Mouse (Mus musculus) embryonic facial prominence, embryonic 10.5 days (tissue): ENCODE measurements around the gene Hyou1. TPM values are rescaled to one million over a fixed set of nuclear protein-coding genes. Genes with fewer than 3 reads are reported as not detected.
"Not testable (repeated sequence)": the region's sequence is repeated elsewhere in the genome, so short reads cannot be mapped to it uniquely, and the experiment has no call there.

Source experiments
- DNase-seq: peaks from one replicate; pipeline ENCODE4 v3.0.0-alpha.2; 2017; ENCODE audit warnings: low spot score
- H3K27ac ChIP-seq: fragments of 300-500 bp; sonication (generic); replicated peaks from 2 replicates; pipeline ENCODE4 v1.5.1; 2016; ENCODE audit warnings: mild to moderate bottlenecking
- H3K27me3 ChIP-seq: fragments of 300-500 bp; sonication (generic); replicated peaks from 2 replicates; pipeline ENCODE4 v1.6.1; 2016; ENCODE audit warnings: low read depth, mild to moderate bottlenecking; ENCODE audit not compliant: poor library complexity, severe bottlenecking
- H3K36me3 ChIP-seq: fragments of 300-500 bp; sonication (generic); replicated peaks from 2 replicates; pipeline ENCODE4 v1.6.1; 2016; ENCODE audit warnings: mild to moderate bottlenecking, moderate library complexity
- H3K4me1 ChIP-seq: fragments of 300-500 bp; sonication (generic); 2 replicates; pipeline ENCODE4 v1.6.1; 2016
- H3K4me3 ChIP-seq: fragments of 300-500 bp; sonication (generic); 2 replicates; pipeline ENCODE4 v1.5.1; 2016; ENCODE audit warnings: mild to moderate bottlenecking, moderate library complexity
- H3K9me3 ChIP-seq: fragments of 300-500 bp; sonication (generic); 2 replicates; pipeline ENCODE4 v1.6.1; 2016; ENCODE audit warnings: mild to moderate bottlenecking
- WGBS: fragments of 180-500 bp; shearing (Covaris S2); methylation state at CpG from one replicate; pipeline ENCODE4 v1.1.7; 2016; 5-methylcytosine and 5-hydroxymethylcytosine counted together
- polyA plus RNA-seq: library from polyadenylated mRNA; unstranded; fragments of >200 nt; fragmentation: Nextera tagmentation; extraction: Ambion mirVana; gene quantifications from 2 replicates; pipeline ENCODE4 v1.2.1, GENCODE M21; 2016

Hyou1 gene
- polyA plus RNA-seq, 1 experiment from 2014 or later: 43.8 TPM

DNA sequence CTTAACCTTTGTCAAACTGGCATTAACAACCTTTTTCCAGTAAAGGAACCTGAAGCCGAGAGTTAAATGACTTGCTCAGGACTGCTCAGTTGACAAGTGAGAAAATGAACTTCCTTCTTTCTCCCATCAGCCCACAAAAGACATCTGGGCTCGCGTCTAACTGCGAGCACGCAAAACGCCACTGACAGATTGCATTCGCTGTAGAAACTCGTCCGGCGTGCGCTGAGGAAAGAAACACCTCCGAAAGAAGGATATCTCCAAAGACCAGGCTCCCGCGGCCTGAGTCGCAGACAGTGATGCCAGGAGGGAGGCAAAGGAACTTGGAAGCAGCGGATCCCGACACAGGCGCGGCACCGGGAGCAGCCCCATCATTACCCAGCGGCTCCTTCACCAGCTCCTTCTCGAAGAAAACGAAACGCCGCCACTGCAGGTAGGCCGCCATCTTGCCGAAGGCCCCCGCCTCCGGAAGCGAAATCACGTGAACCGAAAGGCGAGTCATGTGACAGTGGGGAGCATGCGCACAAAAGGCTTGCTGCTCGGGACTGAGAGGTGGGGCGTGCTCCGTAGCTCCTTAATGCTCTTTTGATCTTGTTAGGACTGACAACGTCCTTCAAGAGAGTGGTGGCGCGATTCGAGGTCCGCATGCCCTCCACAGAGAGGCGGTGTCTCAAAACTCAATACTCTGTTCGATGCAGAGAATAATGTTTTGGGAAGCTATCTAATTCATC lies 17.9 kb upstream of the Hyou1 start, which contains the start of gene Vps11:
Vps11 (minus strand) TSS at position 481 of the 728 bp plus-strand sequence.
- Histone ChIP-seq H3K27me3 (no peaks in the 10 kb centered on the region), H3K27ac (peak within 1 kb of the TSS; percentile 84), H3K9me3 (no peaks in the 10 kb centered on the region), H3K4me3 (peak within 1 kb of the TSS; percentile 77), H3K36me3 (peaks cover 34% of the 10 kb centered on the region), H3K4me1 (peaks cover 11% of the 10 kb centered on the region)
- WGBS: under 1% methylated on average over 44 of the region's 44 CpGs
- DNase-seq: peak; percentile 98

DNA sequence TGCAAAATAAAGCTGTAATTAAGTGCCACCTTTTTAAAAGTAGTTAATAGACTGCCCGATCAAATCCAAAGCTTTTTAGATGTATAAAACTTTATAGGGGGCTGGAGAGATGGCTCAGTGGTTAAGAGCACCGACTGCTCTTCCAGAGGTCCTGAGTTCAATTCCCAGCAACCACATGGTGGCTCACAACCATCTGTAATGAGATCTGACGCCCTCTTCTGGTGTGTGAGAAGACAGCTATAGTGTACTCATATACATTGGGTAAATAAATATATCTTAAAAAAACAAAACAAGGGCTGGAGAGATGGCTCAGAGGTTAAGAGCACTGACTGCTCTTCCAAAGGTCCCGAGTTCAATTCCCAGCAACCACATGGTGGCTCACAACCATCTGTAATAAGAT lies 17.4 kb upstream of the Hyou1 start:
- not testable (repeated sequence) for DNase-seq, H3K9me3 ChIP-seq, H3K27me3 ChIP-seq
- peak overlapping the region; percentile 77 for H3K4me3 ChIP-seq
- peak overlapping the region; percentile 84 for H3K27ac ChIP-seq
- peaks cover 28% of the 10 kb centered on the region for H3K36me3 ChIP-seq
- H3K4me1 ChIP-seq: peaks cover 11% of the 10 kb centered on the region
- WGBS: 46% methylated on average over 4 of the region's 4 CpGs

DNA sequence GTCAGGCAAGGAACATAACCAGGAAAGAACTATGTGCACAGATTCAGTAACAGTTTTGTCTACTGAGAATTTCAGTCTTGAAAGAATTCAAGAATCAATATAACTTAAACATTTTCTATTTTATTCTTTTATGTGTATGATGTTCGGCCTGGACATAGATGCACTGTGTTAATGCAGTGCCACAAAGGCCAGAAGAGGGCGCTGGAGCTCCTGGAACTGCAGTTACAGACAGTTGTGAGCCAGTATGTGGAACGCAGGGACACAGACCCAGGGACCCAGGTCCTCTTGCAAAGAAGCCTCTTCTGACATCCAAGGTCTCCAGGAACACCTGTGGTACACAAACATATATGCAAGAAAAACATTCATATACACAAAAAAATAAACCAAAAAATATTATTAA lies 14.8 kb upstream of the Hyou1 start:
- peaks cover 5% of the 10 kb centered on the region for H3K36me3 ChIP-seq
- H3K9me3 ChIP-seq: no peaks in the 10 kb centered on the region
- no peak overlapping the region for H3K27ac ChIP-seq
- DNase-seq: no peak
- 62% methylated on average over 3 of the region's 3 CpGs for WGBS
- peaks cover 11% of the 10 kb centered on the region for H3K4me1 ChIP-seq
- H3K27me3 ChIP-seq: no peaks in the 10 kb centered on the region
- no peak overlapping the region for H3K4me3 ChIP-seq

DNA sequence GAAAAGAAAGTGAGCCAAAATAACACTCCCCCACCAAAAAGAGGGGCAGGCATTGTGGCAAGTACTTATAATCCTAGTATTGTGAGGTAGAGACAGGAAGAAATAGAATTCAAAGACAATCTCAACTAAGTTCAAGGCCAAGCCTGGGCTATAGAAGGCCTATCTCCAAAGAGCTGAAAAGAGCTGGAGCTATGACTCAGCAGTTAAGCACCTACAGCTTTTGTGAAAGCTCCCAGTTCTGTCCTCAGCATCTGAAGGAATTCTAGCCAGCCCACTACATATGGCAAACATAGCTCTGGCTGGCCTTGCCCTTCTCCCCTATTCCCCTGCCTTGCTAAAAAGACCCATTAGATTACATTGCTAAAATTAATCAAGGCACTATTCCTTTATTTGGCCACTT lies 5.9 kb upstream of the Hyou1 start:
- no peak overlapping the region for H3K27ac ChIP-seq
- H3K4me3 ChIP-seq: no peak overlapping the region
- H3K27me3 ChIP-seq: no peaks in the 10 kb centered on the region
- H3K4me1 ChIP-seq: peaks cover 2% of the 10 kb centered on the region
- no peaks in the 10 kb centered on the region for H3K9me3 ChIP-seq
- H3K36me3 ChIP-seq: no peaks in the 10 kb centered on the region
- DNase-seq: no peak

DNA sequence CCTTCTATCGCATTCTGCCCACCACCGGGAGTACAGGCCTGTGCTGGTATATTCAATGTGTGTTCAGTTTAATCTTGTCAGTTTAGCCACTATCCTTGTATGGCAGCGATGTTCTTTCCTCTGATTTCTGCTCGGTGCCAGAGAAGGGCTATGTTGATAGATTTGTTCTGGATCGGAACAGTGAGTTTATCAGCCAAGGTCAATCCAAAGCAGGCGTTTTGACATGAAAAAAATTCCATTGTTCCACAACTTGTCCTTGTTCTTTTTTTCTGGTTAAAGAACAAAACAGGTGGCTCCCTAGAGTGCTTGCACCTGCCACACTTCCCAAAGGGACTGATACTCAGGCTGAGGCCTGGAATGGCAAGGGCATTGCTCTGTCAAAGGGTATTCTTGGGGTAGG lies 3.1 kb upstream of the Hyou1 start:
- H3K9me3 ChIP-seq: no peaks in the 10 kb centered on the region
- WGBS: 92% methylated on average over 6 of the region's 6 CpGs

DNA sequence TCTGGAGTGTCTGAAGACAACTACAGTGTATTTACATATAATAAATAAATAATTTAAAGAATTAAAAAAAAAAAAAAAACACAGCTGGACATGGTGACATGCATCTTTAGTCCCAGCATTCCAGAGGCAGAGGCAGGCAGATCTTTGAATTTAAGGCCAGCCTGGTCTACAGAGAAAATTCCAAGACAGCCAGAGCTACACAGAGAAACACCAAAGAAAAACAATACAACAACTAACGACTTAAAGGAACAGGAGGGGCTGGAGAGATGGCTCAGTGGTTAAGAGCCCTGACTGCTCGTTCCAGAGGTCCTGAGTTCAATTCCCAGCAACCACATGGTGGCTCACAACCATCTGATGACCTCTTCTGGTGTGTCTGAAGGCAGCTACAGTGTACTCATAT lies 2.0 kb upstream of the Hyou1 start:
- H3K9me3 ChIP-seq, H3K4me3 ChIP-seq, H3K27ac ChIP-seq, DNase-seq, H3K27me3 ChIP-seq: not testable (repeated sequence)
- H3K36me3 ChIP-seq: peaks cover 20% of the 10 kb centered on the region
- 90% methylated on average over 2 of the region's 2 CpGs for WGBS
- H3K4me1 ChIP-seq: peaks cover 26% of the 10 kb centered on the region

More for the DNA sequence above, 3.1 kb upstream of the Hyou1 start:
- Histone ChIP-seq H3K27ac (no peak overlapping the region), H3K4me1 (peaks cover 19% of the 10 kb centered on the region), H3K36me3 (peaks cover 8% of the 10 kb centered on the region), H3K27me3 (no peaks in the 10 kb centered on the region), H3K4me3 (no peak overlapping the region)
- DNase-seq: no peak

DNA sequence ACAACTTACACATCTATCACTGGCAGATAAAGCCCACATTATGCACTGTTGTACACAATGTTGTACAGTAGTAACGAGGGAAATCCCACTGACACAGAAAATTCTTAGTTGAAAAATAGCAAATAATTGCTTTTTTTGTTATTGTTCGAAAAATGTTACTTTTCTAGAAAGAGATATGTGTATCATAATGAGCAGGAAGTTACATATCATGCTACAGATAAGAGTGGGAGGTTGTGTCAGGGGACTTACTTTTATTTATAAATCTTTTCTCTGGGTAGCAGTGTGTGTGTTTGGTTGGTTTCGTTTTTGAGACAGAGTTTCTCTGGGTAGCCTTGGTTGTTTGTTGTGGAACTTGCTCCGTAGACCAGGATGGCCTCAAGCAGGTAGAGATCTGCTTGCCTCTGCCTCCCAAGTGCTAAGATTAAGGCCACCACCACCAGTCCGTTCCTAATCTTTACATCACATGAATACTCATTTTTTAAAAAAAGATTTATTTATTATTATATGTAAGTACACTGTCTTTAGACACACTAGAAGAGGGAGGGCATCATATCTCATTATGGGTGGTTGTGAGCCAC lies 1.0 kb upstream of the Hyou1 start:
- peaks cover 26% of the 10 kb centered on the region for H3K4me1 ChIP-seq
- DNase-seq: no peak
- H3K4me3 ChIP-seq: peak overlapping the region; percentile 88
- no peaks in the 10 kb centered on the region for H3K27me3 ChIP-seq
- H3K27ac ChIP-seq: peak overlapping the region; percentile 93
- H3K9me3 ChIP-seq: no peaks in the 10 kb centered on the region
- peaks cover 29% of the 10 kb centered on the region for H3K36me3 ChIP-seq
- 90% methylated on average over 5 of the region's 5 CpGs for WGBS

DNA sequence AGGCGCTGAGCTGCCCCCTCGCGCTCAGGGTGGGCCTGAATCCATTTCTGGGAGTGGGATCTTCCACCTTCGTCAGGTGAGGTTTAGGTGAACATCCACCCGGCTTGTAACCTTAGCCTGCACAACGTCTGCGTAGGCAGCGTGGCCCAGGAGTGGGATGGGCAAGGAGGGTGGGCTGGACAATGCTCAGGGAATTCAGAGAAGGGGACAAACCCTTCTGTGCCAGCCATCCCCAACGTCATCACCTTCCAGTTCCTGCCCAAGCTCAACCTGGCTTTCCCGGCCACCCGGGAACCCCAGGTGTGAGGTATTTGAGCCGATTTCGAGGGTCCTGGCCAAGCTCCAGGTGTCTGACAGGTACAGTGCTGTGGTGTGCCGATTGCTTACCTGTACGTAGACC lies 572 bp downstream of the Hyou1 start:
- Histone ChIP-seq H3K36me3 (peaks cover 45% of the 10 kb centered on the region), H3K4me3 (peak overlapping the region; percentile 88), H3K27ac (peak overlapping the region; percentile 93), H3K27me3 (no peaks in the 10 kb centered on the region), H3K4me1 (peaks cover 26% of the 10 kb centered on the region), H3K9me3 (no peaks in the 10 kb centered on the region)
- 9% methylated on average over 15 of the region's 15 CpGs for WGBS
- DNase-seq: no peak

DNA sequence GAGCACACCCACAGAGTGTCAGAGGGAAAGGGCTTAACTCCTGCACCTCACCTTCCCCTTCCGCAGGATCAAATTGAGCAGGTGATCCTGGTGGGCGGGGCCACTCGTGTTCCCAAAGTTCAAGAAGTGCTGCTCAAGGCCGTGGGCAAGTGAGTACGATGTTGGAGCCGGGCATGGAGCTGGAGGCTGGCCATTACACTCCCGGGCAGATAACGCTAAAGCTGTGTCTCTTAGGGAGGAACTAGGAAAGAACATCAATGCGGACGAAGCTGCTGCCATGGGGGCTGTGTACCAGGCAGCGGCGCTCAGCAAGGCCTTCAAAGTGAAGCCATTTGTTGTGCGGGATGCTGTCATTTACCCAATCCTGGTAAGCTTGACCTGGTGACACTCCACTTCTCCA lies 5.3 kb downstream of the Hyou1 start:
- 93% methylated on average over 13 of the region's 13 CpGs for WGBS
- no peak overlapping the region for H3K27ac ChIP-seq
- DNase-seq: no peak

DNA sequence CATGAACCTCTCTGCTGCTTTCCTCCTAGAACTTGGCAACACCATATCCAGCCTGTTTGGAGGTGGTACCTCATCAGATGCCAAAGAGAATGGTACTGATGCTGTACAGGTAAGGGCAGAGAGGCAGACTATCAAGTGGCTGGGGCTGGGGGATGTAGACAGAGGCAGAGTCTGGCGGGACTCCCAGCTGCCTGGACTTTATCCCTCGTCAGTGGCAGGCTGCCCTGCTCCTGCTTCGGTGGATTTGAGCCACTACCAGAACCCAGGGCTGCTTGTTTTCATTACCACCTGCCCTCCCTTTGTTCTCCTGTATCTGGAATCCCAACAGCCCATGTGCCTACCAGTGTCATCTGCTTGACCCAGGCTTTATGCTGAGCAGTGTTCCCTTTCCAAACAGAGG lies 7.9 kb downstream of the Hyou1 start:
- WGBS: 86% methylated on average over 3 of the region's 3 CpGs
- no peak for DNase-seq
- Histone ChIP-seq H3K9me3 (no peaks in the 10 kb centered on the region), H3K27ac (no peak overlapping the region), H3K4me1 (no peaks in the 10 kb centered on the region), H3K36me3 (peaks cover 100% of the 10 kb centered on the region), H3K27me3 (no peaks in the 10 kb centered on the region), H3K4me3 (no peak overlapping the region)

More for the DNA sequence above, 5.3 kb downstream of the Hyou1 start:
- Histone ChIP-seq H3K9me3 (no peaks in the 10 kb centered on the region), H3K36me3 (peaks cover 93% of the 10 kb centered on the region), H3K4me3 (no peak overlapping the region), H3K4me1 (peaks cover 21% of the 10 kb centered on the region), H3K27me3 (no peaks in the 10 kb centered on the region)

DNA sequence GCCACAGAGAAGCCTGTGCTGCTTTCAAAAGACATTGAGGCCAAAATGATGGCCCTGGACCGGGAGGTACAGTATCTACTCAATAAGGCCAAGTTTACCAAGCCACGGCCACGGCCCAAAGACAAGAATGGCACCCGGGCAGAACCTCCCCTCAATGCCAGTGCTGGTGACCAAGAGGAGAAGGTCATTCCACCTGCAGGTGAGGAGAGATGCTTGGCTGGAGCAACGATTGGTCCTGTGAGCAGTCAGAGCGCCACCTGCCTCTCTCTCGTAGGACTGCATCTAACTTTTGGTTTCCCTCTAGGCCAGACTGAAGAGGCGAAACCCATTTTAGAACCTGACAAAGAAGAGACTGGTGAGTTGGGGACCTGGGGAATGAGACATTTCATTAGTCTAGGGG lies 10.0 kb downstream of the Hyou1 start:
- Histone ChIP-seq H3K4me3 (no peak overlapping the region), H3K4me1 (no peaks in the 10 kb centered on the region), H3K27ac (no peak overlapping the region), H3K9me3 (no peaks in the 10 kb centered on the region), H3K27me3 (no peaks in the 10 kb centered on the region), H3K36me3 (peaks cover 89% of the 10 kb centered on the region)
- WGBS: 67% methylated on average over 8 of the region's 8 CpGs
- DNase-seq: peak; percentile 42

DNA sequence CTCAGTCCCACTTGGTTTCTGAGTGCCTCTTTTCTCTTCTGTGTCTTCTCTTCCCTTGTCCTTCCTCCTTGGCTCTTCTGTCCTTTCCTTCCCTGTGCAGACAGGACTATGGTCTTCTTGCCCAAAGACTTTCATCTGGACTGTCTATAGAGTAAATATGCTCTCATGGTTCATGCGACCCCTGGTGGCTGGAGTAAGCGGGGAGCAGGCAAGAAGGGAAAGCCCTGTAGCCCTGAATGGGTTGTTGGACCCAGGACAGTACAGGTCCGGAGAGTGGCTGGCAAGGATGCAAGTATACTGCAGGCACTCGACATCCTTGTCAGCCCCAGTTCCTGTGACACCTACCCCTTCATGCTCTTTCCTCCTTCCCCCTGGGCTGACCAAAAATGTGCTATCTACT lies 12.2 kb downstream of the Hyou1 start:
- Histone ChIP-seq H3K27me3 (no peaks in the 10 kb centered on the region), H3K4me1 (peaks cover 3% of the 10 kb centered on the region; the same call in 1 of the 2 replicates), H3K36me3 (peaks cover 67% of the 10 kb centered on the region), H3K4me3 (no peak overlapping the region), H3K27ac (no peak overlapping the region), H3K9me3 (no peaks in the 10 kb centered on the region)
- WGBS: 47% methylated on average over 4 of the region's 4 CpGs
- peak; percentile 72 for DNase-seq
